Mouse (Mus musculus) lung, embryonic 14.5 days (tissue): ENCODE measurements at regions not wholly inside any gene's neighbourhood (a gene's known extent, or its start where the extent isn't known, plus 50 kb on each side); places are given as distances from the start of the nearest gene placed in this dataset.
A peak's percentile ranks its signal among the peaks of the same experiment; 100 is the strongest.

Experiments used
- ATAC-seq: fragments of 200-750 bp; cut with Nextera tagmentation; 2 replicates; pipeline ENCODE4 v1.8.0; 2017; ENCODE audit warnings: mild to moderate bottlenecking, moderate TSS enrichment, moderate library complexity; ENCODE audit not compliant: insufficient read depth
- DNase-seq: peaks from one replicate; pipeline ENCODE4 v3.0.0-alpha.2; 2015
- H3K27ac ChIP-seq: fragments of 300-500 bp; sonication (generic); 2 replicates; pipeline ENCODE4 v1.5.1; 2014; ENCODE audit warnings: low read depth, mild to moderate bottlenecking, moderate library complexity
- H3K27me3 ChIP-seq: fragments of 300-500 bp; sonication (generic); 2 replicates; pipeline ENCODE4 v1.6.1; 2014; ENCODE audit warnings: low read length, control low read depth; ENCODE audit not compliant: insufficient read depth
- H3K36me3 ChIP-seq: fragments of 300-500 bp; sonication (generic); 2 replicates; pipeline ENCODE4 v1.6.1; 2014; ENCODE audit warnings: control low read depth; ENCODE audit not compliant: insufficient read depth
- H3K4me1 ChIP-seq: fragments of 300-500 bp; sonication (generic); 2 replicates; pipeline ENCODE4 v1.6.1; 2014; ENCODE audit warnings: antibody characterized with exemption, control low read depth; ENCODE audit not compliant: insufficient read depth
- H3K4me2 ChIP-seq: fragments of 300-500 bp; sonication (generic); 2 replicates; pipeline ENCODE4 v1.6.1; 2014; ENCODE audit warnings: mild to moderate bottlenecking
- H3K4me3 ChIP-seq: fragments of 300-500 bp; sonication (generic); 2 replicates; pipeline ENCODE4 v1.5.1; 2014; ENCODE audit warnings: low read depth, low read length
- H3K9ac ChIP-seq: fragments of 300-500 bp; sonication (generic); 2 replicates; pipeline ENCODE4 v1.6.1; 2014
- H3K9me3 ChIP-seq: fragments of 300-500 bp; sonication (generic); 2 replicates; pipeline ENCODE4 v1.6.1; 2016; ENCODE audit warnings: low read depth, low read length, control low read depth
- CTCF ChIP-seq: IDR thresholded peaks from 2 replicates; pipeline ENCODE4 v1.5.1; 2016; ENCODE audit warnings: antibody characterized with exemption, low read depth
- WGBS: fragments of 180-500 bp; shearing (Covaris S2); extraction: QIAGEN DNeasy Blood & Tissue Kit; methylation state at CpG from one replicate; pipeline ENCODE4 v1.1.7; 2014; 5-methylcytosine and 5-hydroxymethylcytosine counted together

DNA sequence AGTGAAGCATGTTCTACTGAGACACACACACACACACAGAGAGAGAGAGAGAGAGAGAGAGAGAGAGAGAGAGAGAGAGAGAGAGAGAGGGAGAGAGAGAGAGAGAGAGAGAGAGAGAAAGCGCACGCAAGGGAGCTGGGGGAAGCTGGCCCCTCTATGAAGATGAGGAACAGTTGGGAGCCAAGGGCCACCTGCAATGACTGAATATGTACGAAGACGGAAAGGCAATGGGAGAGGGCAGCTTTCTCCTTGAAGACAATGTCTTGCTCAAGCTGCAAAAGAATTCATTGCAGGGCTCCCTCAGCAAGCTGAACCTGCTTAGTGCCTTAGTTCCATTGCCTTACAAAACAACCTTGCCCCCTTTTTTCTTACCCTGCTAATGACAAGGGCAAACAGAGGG lies 163.1 kb downstream of the Sox4 start:
- H3K27ac ChIP-seq: no peak overlapping the region
- no peak for TF ChIP-seq CTCF

GRCm38 (mm10) chr13:28787331-28787643 lies 166.2 kb downstream of the Sox4 start:
- TF ChIP-seq CTCF: no peak
- WGBS: 21% methylated on average over 3 of the region's 3 CpGs
- DNase-seq: peak; percentile 80

More for the DNA sequence above, 163.1 kb downstream of the Sox4 start:
- H3K36me3 ChIP-seq: no peaks in the 10 kb centered on the region
- 62% methylated on average over 4 of the region's 4 CpGs for WGBS
- ATAC-seq (no peak), DNase-seq (no peak)
- no peak overlapping the region for H3K9ac ChIP-seq
- H3K4me3 ChIP-seq: no peak overlapping the region
- H3K9me3 ChIP-seq: no peaks in the 10 kb centered on the region
- no peak overlapping the region for H3K4me2 ChIP-seq
- no peaks in the 10 kb centered on the region for H3K27me3 ChIP-seq
- H3K4me1 ChIP-seq: peaks cover 27% of the 10 kb centered on the region

GRCm38 (mm10) chr13:28786629-28787330 lies 166.7 kb downstream of the Sox4 start:
- H3K9ac ChIP-seq: no peak overlapping the region
- DNase-seq (peak; percentile 79), ATAC-seq (peak; percentile 55)
- WGBS: 25% methylated on average over 9 of the region's 9 CpGs
- H3K4me1 ChIP-seq: peaks cover 18% of the 10 kb centered on the region
- no peak for TF ChIP-seq CTCF
- peak overlapping the region; percentile 16 for H3K27ac ChIP-seq
- H3K27me3 ChIP-seq: no peaks in the 10 kb centered on the region
- no peaks in the 10 kb centered on the region for H3K36me3 ChIP-seq
- no peak overlapping the region for H3K4me3 ChIP-seq
- no peaks in the 10 kb centered on the region for H3K9me3 ChIP-seq
- H3K4me2 ChIP-seq: peak overlapping the region; percentile 37

More at GRCm38 (mm10) chr13:28787331-28787643, 166.2 kb downstream of the Sox4 start:
- Histone ChIP-seq H3K27me3 (no peaks in the 10 kb centered on the region), H3K36me3 (no peaks in the 10 kb centered on the region), H3K4me1 (peaks cover 14% of the 10 kb centered on the region), H3K9ac (no peak overlapping the region), H3K27ac (peak overlapping the region; percentile 38; the same call in 1 of the 2 replicates), H3K4me2 (peak overlapping the region; percentile 37), H3K4me3 (no peak overlapping the region), H3K9me3 (no peaks in the 10 kb centered on the region)
- peak; percentile 65 for ATAC-seq

- no peak for ATAC-seq
- Histone ChIP-seq H3K4me1 (peaks cover 16% of the 10 kb centered on the region), H3K4me2 (no peak overlapping the region), H3K27ac (0 out of 2 replicates have a peak overlapping the region, but pooled peaks have one; percentile 45), H3K27me3 (no peaks in the 10 kb centered on the region), H3K9ac (no peak overlapping the region), H3K36me3 (no peaks in the 10 kb centered on the region), H3K9me3 (no peaks in the 10 kb centered on the region), H3K4me3 (no peak overlapping the region)
- WGBS: 49% methylated on average over 10 of the region's 10 CpGs
- DNase-seq: no peak
- TF ChIP-seq CTCF: no peak
Observed at GRCm38 (mm10) chr13:28782497-28783246, 170.8 kb downstream of the Sox4 start.

DNA sequence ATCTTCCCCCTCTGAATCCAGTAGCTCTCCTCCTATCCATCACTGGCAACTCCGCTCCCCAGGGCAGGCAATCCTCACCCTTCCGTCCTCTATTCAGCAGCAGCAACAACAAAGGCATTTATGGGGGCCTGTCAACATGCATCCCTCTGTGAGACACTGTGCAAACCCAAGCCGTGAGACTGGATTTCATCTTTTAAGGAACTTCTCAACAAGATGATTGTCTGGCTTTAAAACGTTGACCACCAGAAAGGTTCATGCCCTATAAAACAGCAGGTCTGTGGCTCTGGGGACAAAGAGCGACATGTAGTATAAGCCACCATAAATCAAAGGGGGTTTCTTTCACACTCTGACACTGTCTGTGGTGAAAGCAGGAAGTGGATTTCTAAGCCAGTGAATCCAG lies 171.4 kb downstream of the Sox4 start:
- H3K27me3 ChIP-seq: no peaks in the 10 kb centered on the region
- TF ChIP-seq CTCF: no peak
- WGBS: 33% methylated on average over 5 of the region's 5 CpGs
- no peaks in the 10 kb centered on the region for H3K9me3 ChIP-seq
- H3K4me3 ChIP-seq: no peak overlapping the region
- H3K4me2 ChIP-seq: no peak overlapping the region
- peak overlapping the region; percentile 45; the same call in 1 of the 2 replicates for H3K27ac ChIP-seq
- DNase-seq (peak; percentile 44), ATAC-seq (no peak)
- H3K36me3 ChIP-seq: no peaks in the 10 kb centered on the region
- H3K4me1 ChIP-seq: peaks cover 10% of the 10 kb centered on the region
- no peak overlapping the region for H3K9ac ChIP-seq

GRCm38 (mm10) chr13:28781660-28782059 lies 171.9 kb downstream of the Sox4 start:
- no peak overlapping the region for H3K9ac ChIP-seq
- H3K4me1 ChIP-seq: peaks cover 10% of the 10 kb centered on the region
- H3K27me3 ChIP-seq: no peaks in the 10 kb centered on the region
- H3K4me2 ChIP-seq: no peak overlapping the region
- ATAC-seq: no peak; the same call in 1 of the 2 replicates
- DNase-seq: no peak
- H3K27ac ChIP-seq: peak overlapping the region; percentile 45; the same call in 1 of the 2 replicates
- WGBS: 42% methylated on average over 5 of the region's 5 CpGs
- no peak overlapping the region for H3K4me3 ChIP-seq
- no peaks in the 10 kb centered on the region for H3K36me3 ChIP-seq
- 0 out of 2 replicates have a peak, but pooled peaks have one; percentile 21 for TF ChIP-seq CTCF
- no peaks in the 10 kb centered on the region for H3K9me3 ChIP-seq

DNA sequence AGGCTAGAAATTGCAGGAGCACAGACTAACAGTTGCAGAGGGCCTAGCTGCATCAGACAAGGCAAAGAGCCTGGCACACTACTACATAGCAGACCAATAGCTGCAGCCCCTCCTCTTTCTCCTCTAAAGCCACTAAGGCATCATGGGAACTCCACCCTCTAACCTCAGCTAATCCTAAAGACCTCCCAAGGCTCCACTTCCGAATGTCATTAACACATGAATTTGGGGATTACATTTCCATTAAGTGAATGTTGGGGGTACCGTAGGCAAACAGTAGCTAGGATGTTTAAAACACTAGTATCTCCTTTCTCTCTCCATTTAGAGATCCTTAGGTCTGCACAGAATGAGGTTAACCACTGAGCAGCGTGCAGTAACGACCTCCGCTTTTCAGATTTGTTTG lies 173.1 kb downstream of the Sox4 start:
- Histone ChIP-seq H3K9me3 (no peaks in the 10 kb centered on the region), H3K27me3 (no peaks in the 10 kb centered on the region), H3K4me1 (peaks cover 6% of the 10 kb centered on the region), H3K4me3 (no peak overlapping the region), H3K36me3 (no peaks in the 10 kb centered on the region), H3K9ac (no peak overlapping the region), H3K27ac (no peak overlapping the region), H3K4me2 (no peak overlapping the region)
- ATAC-seq (no peak), DNase-seq (no peak)
- 82% methylated on average over 5 of the region's 5 CpGs for WGBS
- TF ChIP-seq CTCF: no peak
